Mouse (Mus musculus) limb, embryonic 15.5 days (tissue): ENCODE results near the gene Med24. TPM values are rescaled to one million over a fixed set of nuclear protein-coding genes. Genes with fewer than 3 reads are reported as not detected.
"Not testable (repeated sequence)": the region's sequence is repeated elsewhere in the genome, so short reads cannot be mapped to it uniquely, and the experiment has no call there.

Experiments
- ATAC-seq: fragments of 200-750 bp; cut with Nextera tagmentation; 2 replicates; pipeline ENCODE4 v1.8.0; 2017; ENCODE audit warnings: low read depth, moderate TSS enrichment; ENCODE audit not compliant: insufficient number of reproducible peaks, low FRiP score, low TSS enrichment
- H3K27ac ChIP-seq: fragments of 300-500 bp; sonication (generic); 2 replicates; pipeline ENCODE4 v1.5.1; 2015; ENCODE audit warnings: moderate library complexity, mild to moderate bottlenecking, inconsistent platforms
- H3K27me3 ChIP-seq: fragments of 300-500 bp; sonication (generic); 2 replicates; pipeline ENCODE4 v1.6.1; 2015; ENCODE audit warnings: inconsistent platforms
- H3K36me3 ChIP-seq: fragments of 300-500 bp; sonication (generic); 2 replicates; pipeline ENCODE4 v1.6.1; 2015; ENCODE audit warnings: inconsistent platforms
- H3K4me1 ChIP-seq: fragments of 300-500 bp; sonication (generic); 2 replicates; pipeline ENCODE4 v1.6.1; 2015; ENCODE audit warnings: inconsistent platforms
- H3K4me2 ChIP-seq: fragments of 300-500 bp; sonication (generic); 2 replicates; pipeline ENCODE4 v1.6.1; 2015; ENCODE audit warnings: mild to moderate bottlenecking, inconsistent platforms
- H3K4me3 ChIP-seq: fragments of 300-500 bp; sonication (generic); 2 replicates; pipeline ENCODE4 v1.5.1; 2015; ENCODE audit warnings: mild to moderate bottlenecking, inconsistent platforms
- H3K9ac ChIP-seq: fragments of 300-500 bp; sonication (generic); 2 replicates; pipeline ENCODE4 v1.6.1; 2015; ENCODE audit warnings: inconsistent platforms
- H3K9me3 ChIP-seq: fragments of 300-500 bp; sonication (generic); 2 replicates; pipeline ENCODE4 v1.6.1; 2016; ENCODE audit warnings: inconsistent platforms
- WGBS: fragments of 180-500 bp; shearing (Covaris S2); methylation state at CpG from one replicate; pipeline ENCODE4 v1.1.7; 2015; 5-methylcytosine and 5-hydroxymethylcytosine counted together
- polyA plus RNA-seq: library from polyadenylated mRNA; unstranded; fragments of >200 nt; fragmentation: Nextera tagmentation; extraction: Ambion mirVana; gene quantifications from 2 replicates; pipeline ENCODE4 v1.2.1, GENCODE M21; 2015

Med24 gene
- polyA plus RNA-seq, 1 experiment from 2014 or later: 47.6 TPM

DNA sequence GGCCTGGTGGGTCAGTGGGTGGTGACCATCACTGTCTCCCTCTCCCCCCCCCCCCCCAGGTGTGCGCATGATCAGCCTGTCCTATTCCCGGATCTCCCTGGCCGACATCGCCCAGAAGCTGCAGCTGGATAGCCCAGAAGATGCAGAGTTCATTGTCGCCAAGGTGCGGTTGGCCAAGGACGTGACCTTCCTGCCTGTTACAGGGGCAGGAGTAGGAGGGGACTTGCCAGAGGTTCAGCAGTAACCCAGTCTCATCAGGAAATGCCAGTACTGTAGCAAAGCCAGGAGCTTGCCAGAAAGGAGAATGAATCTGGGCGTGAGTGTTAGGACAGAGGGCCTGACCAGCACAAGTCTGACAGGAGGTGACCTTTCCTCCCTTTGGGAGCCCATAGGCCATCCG is 35.5 kb downstream of the Med24 start:
- Histone ChIP-seq H3K4me2 (no peak overlapping the region), H3K27me3 (no peaks in the 10 kb centered on the region), H3K9me3 (no peaks in the 10 kb centered on the region), H3K4me1 (no peaks in the 10 kb centered on the region), H3K27ac (no peak overlapping the region), H3K36me3 (peaks cover 81% of the 10 kb centered on the region), H3K4me3 (no peak overlapping the region), H3K9ac (no peak overlapping the region)
- no peak for ATAC-seq
- WGBS: 82% methylated on average over 9 of the region's 9 CpGs

DNA sequence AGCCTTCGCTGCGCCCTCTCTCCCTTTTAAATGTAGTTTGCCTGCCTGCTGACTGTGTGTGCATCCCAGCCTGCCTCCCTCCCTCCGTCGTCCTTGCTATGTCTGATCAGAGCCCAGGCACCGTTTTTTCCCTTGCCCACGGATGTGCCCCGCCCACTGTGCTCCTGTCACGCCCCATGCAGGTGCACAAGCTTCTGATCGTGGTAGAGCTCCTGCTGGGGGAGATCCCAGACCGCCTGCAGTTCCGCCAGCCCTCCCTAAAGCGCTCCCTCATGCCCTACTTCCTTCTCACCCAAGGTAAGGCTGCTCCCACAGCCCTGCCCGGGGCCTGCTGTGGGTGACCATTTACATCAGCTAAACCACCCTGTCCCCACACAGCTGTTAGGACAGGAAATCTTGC is 36.0 kb downstream of the Med24 start:
- Histone ChIP-seq H3K4me3 (no peak overlapping the region), H3K27me3 (no peaks in the 10 kb centered on the region), H3K9ac (no peak overlapping the region), H3K4me1 (no peaks in the 10 kb centered on the region), H3K36me3 (peaks cover 84% of the 10 kb centered on the region), H3K27ac (no peak overlapping the region), H3K9me3 (no peaks in the 10 kb centered on the region), H3K4me2 (no peak overlapping the region)
- no peak for ATAC-seq
- whole genome bisulfite sequencing: 64% methylated on average over 13 of the region's 13 CpGs

DNA sequence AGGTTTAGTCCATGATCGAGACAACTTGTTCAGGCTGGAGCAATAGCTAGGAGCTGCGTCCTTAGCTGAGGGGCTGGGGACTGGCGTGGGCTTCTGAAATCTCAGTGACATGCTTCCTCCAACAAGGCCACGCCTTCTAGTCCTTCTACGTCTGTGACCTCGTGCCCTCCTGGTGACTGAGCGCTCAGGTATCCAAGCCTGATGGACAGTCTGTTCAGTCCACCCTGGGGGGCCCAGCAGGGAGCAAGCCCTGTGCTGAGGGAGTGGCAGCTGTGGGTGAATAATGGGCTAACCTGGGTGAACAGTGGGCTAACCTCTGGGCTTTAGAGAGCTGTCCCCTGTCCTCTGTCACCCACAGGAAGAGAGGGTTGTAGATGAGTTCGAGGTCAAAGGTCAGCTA is 41.2 kb downstream of the Med24 start:
- ATAC-seq: 0 out of 2 replicates have a peak, but pooled peaks have one; percentile 15
- no peak overlapping the region for H3K9ac ChIP-seq
- H3K4me2 ChIP-seq: no peak overlapping the region
- H3K9me3 ChIP-seq: no peaks in the 10 kb centered on the region
- no peak overlapping the region for H3K27ac ChIP-seq
- no peaks in the 10 kb centered on the region for H3K27me3 ChIP-seq
- H3K36me3 ChIP-seq: peaks cover 78% of the 10 kb centered on the region
- peaks cover 9% of the 10 kb centered on the region; the same call in 1 of the 2 replicates for H3K4me1 ChIP-seq
- H3K4me3 ChIP-seq: no peak overlapping the region
- 86% methylated on average over 8 of the region's 8 CpGs for WGBS

DNA sequence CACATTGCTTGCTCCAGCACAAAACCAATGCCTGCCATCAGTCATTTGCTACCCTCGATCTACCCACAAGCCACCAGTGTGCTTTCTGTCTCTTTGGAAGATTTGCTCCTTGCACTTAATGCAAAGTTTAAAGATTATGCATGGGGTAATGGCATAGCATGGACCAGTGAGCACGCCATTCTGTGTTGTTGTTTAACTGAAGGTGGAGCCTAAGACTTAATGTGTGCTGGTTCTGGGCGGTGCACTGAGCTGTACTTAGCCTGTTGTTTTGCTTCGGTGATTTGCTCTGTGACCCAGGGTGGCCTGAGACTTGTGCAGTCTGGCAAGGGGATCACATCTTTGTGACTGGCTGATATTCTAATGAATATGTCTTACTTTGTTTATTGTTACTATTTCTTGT is 42.3 kb downstream of the Med24 start:
- ATAC-seq: no peak
- H3K27me3 ChIP-seq: no peaks in the 10 kb centered on the region
- H3K27ac ChIP-seq: no peak overlapping the region
- no peak overlapping the region for H3K9ac ChIP-seq
- H3K9me3 ChIP-seq: no peaks in the 10 kb centered on the region
- no peak overlapping the region for H3K4me3 ChIP-seq
- H3K4me1 ChIP-seq: peaks cover 9% of the 10 kb centered on the region
- 88% methylated on average over 4 of the region's 4 CpGs for WGBS
- peaks cover 68% of the 10 kb centered on the region for H3K36me3 ChIP-seq
- no peak overlapping the region for H3K4me2 ChIP-seq

DNA sequence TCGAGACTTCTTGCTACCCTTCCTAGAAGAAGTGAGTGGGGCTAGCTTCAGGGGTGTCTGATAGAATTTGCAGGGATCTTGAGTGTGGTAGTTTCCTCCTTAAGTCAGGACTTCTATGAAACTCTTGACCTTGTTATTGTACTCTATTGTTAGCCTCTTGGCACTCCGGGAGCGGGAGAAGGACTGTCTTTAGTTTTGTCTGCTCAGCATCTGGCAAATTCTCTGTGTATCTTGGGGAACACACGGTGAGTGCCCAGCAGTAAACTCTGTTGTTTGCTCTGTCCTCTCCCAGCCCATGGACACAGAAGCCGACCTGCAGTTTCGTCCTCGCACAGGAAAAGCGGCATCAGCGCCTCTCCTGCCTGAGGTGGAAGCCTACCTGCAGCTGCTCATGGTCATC is 43.6 kb downstream of the Med24 start:
- Histone ChIP-seq H3K27me3 (no peaks in the 10 kb centered on the region), H3K4me2 (no peak overlapping the region), H3K27ac (no peak overlapping the region), H3K36me3 (peaks cover 54% of the 10 kb centered on the region), H3K4me1 (peaks cover 9% of the 10 kb centered on the region), H3K4me3 (no peak overlapping the region), H3K9me3 (no peaks in the 10 kb centered on the region), H3K9ac (no peak overlapping the region)
- no peak for ATAC-seq
- WGBS: 94% methylated on average over 9 of the region's 9 CpGs

DNA sequence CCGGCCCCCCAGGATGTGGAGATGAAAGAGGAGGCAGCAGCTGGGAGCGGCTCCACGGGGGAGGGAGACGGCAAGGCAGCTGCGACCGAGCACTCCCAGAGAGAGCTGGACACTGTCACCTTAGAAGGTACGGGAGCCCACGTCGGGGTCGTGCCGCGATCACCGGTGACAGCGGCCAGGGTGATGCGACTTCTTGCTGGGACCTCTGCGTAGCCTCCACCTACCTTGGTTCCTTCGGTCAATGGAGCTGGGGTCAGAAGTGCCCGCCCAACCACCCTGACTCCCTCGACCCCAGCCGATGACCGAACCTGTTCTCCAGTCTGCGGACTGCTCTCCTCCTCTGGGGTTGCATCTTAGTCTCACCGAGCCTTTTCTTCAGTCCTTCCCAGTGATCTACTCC is 46.4 kb downstream of the Med24 start:
- H3K4me1 ChIP-seq: peaks cover 9% of the 10 kb centered on the region
- H3K4me2 ChIP-seq: peak overlapping the region; percentile 70
- ATAC-seq: peak; percentile 22
- peaks cover 31% of the 10 kb centered on the region for H3K36me3 ChIP-seq
- no peaks in the 10 kb centered on the region for H3K9me3 ChIP-seq
- no peaks in the 10 kb centered on the region for H3K27me3 ChIP-seq
- peak overlapping the region; percentile 99 for H3K9ac ChIP-seq
- H3K27ac ChIP-seq: peak overlapping the region; percentile 74
- H3K4me3 ChIP-seq: peak overlapping the region; percentile 99
- 0% methylated on average over 23 of the region's 23 CpGs for WGBS

DNA sequence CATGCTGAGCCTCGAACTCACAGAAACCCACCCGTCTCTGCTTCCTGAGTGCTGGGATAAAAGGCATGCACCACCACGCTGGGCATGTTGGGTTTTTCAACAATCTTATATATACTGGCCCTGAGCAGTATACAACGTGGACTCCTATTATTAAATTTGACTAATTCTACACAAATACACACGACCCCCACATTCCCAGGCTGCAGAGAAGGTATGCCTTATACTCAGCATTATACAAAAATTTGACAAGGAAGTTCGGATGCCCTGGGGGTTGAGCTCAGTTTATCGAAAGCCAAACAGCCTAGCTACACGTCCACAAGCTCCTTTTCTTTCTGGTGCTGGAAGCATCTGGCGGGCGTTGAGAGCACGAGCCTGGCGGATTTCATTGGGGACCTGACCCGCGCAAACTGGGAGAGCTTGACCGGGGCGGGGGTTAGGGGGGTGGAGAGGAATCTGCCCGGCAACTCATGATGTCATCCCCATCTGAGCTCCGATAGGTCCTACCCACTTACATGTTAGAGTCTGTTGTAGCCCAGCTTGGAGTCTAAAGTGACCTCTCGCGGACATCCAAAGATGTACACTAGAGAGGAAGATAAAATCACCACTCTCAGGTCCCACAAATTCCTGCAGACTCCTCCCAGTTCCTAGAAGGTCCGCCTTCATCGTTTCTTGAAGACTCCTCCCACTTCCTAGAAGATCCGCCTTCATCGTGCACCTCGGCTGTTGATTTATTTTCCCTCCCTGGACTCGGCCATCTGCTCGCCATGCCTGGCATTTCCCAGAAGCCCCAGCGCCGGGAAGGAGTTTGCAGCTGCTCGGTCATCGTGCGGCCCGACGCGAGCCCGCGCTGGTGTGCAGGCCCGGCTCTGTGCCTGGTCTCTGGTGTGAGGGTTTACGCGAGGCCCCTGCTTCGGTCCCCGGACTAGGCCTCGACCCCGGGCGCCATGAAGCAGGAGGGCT is 47.2 kb downstream of the Med24 start, which contains the start of gene Psmd3:
Psmd3 (plus strand) TSS at position 769 of the 960 bp plus-strand sequence.
- ATAC-seq: peak; percentile 95
- WGBS: 4% methylated on average over 45 of the region's 45 CpGs
- Histone ChIP-seq H3K4me3 (peak within 1 kb of the TSS; percentile 99), H3K36me3 (peaks cover 24% of the 10 kb centered on the region), H3K4me2 (peak within 1 kb of the TSS; percentile 70), H3K9me3 (no peaks in the 10 kb centered on the region), H3K27ac (peak within 1 kb of the TSS; percentile 86), H3K27me3 (no peaks in the 10 kb centered on the region), H3K4me1 (peaks cover 9% of the 10 kb centered on the region), H3K9ac (peak within 1 kb of the TSS; percentile 99)

DNA sequence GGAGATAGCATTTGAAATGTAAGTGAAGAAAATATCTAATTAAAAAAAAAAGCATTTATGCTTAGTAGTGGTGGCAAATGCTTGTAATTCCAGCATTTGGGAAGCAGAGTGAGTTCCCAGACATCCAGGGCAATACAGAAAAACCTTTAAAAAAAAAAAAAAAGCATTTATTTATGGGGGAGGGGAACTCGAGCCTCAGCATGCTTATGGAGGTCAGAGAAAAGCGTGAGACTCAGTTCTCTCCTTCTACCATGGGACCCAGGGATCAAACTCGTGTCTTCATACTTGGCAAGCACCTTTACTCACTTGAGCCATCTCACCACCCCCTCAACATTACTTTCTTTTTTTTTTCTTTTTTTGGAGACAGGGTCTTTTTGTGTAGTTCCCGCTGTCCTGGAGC is 48.0 kb downstream of the Med24 start:
- 76% methylated on average over 4 of the region's 4 CpGs for WGBS
- peaks cover 9% of the 10 kb centered on the region for H3K4me1 ChIP-seq
- no peak overlapping the region for H3K9ac ChIP-seq
- no peaks in the 10 kb centered on the region for H3K27me3 ChIP-seq
- no peak overlapping the region for H3K4me3 ChIP-seq
- no peak for ATAC-seq
- peaks cover 15% of the 10 kb centered on the region for H3K36me3 ChIP-seq
- no peak overlapping the region for H3K27ac ChIP-seq
- H3K4me2 ChIP-seq: no peak overlapping the region
- no peaks in the 10 kb centered on the region for H3K9me3 ChIP-seq

DNA sequence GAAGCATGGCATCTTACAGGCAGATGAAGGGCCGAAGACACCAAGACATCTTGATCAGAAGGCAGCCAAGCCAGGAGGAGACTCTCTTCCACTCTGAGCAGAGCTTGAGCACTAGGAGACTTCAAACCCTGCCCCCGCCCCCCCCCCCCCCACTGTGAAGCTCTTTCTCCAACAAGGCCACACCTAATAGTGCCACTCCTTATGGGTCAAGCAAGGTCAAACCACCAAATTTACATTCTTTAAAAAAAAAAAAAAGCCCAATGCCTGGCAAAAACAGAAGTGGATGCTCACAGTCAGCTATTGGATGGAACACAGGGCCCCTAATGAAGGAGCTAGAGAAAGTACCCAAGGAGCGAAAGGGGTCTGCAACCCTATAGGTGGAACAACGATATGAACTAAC is 48.6 kb downstream of the Med24 start:
- H3K36me3 ChIP-seq, H3K9ac ChIP-seq, H3K9me3 ChIP-seq, H3K4me2 ChIP-seq, H3K27ac ChIP-seq, H3K4me1 ChIP-seq, H3K4me3 ChIP-seq, H3K27me3 ChIP-seq, ATAC-seq: not testable (repeated sequence)
- 93% methylated on average over 4 of the region's 4 CpGs for WGBS

DNA sequence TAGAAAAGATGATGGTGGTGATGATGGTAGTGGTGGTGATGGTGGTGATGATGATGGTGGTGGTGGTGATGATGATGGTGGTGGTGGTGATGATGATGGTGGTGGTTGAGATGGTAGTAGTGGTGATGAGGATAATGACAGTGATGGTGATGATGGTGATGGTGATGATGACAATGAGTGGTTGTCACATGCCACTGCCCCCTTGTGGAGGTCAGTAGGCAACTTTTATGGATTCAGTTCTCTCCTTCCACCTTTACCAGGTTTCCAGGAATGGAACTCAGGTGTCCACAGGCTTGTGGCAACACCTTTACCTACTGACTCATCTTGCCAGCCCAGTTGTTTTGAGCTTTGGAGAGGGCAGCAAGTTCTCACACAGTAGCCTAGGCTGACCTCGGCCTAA is 49.2 kb downstream of the Med24 start:
- WGBS: 98% methylated on average over 1 of the region's 1 CpGs
- Histone ChIP-seq H3K36me3 (peaks cover 3% of the 10 kb centered on the region), H3K4me1 (peaks cover 9% of the 10 kb centered on the region), H3K4me3 (no peak overlapping the region), H3K9ac (no peak overlapping the region), H3K4me2 (no peak overlapping the region), H3K27ac (no peak overlapping the region), H3K27me3 (no peaks in the 10 kb centered on the region), H3K9me3 (no peaks in the 10 kb centered on the region)
- ATAC-seq: no peak

DNA sequence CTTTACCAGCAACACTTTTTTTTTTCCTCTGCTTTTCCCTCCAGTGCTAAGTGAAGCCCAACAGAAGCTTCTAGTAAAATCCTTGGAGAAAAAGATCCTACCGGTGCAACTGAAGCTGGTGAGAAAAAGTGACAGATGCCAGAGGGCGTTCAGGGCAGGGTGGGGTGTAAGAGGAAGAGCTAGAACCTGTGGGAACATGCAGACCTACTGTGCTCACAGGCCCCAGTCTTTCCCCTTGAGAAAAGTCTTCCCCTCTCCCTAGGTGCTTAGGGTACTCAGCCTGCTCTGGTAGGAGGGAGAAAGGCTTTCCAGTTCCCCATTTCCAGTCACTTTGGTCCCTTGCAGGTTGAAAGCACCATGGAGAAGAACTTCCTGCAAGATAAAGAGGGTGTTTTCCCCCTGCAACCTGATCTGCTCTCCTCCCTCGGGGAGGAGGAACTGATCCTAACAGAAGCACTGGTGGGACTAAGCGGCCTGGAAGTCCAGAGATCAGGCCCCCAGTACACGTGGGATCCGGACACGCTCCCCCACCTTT is 53.3 kb downstream of the Med24 start:
- Histone ChIP-seq H3K4me1 (no peaks in the 10 kb centered on the region), H3K4me2 (no peak overlapping the region), H3K36me3 (no peaks in the 10 kb centered on the region), H3K9ac (no peak overlapping the region), H3K9me3 (no peaks in the 10 kb centered on the region), H3K27me3 (no peaks in the 10 kb centered on the region), H3K27ac (no peak overlapping the region), H3K4me3 (no peak overlapping the region)
- ATAC-seq: no peak
- WGBS: 34% methylated on average over 7 of the region's 7 CpGs

DNA sequence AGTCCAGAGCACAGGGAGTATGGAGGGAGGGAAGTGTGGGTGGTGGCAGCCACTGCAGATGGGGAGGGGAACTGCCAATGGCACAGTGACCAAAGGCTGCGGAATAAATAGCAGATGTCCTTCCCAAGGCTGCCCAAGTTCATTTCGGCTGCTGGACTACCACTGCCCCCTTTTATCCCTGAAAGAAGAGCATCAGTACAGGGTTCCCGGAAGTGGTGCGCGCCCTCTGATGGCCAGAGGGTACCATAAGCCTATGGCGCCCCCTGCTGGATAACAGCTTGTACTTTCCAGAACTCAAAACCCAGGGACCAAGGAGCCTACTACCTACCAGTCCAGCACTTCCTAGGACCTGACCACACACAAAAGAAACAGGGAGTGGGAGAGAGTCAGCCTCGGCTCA is 56.1 kb downstream of the Med24 start:
- 0 out of 2 replicates have a peak, but pooled peaks have one; percentile 27 for ATAC-seq
- H3K27me3 ChIP-seq, H3K9me3 ChIP-seq, H3K27ac ChIP-seq, H3K9ac ChIP-seq, H3K36me3 ChIP-seq, H3K4me3 ChIP-seq, H3K4me1 ChIP-seq: not testable (repeated sequence)
- WGBS: 4% methylated on average over 7 of the region's 7 CpGs
- 0 out of 2 replicates have a peak overlapping the region, but pooled peaks have one; percentile 14 for H3K4me2 ChIP-seq
